Mouse (Mus musculus) neural tube, embryonic 14.5 days (tissue): ENCODE results near the gene Abca13. TPM values are rescaled to one million over a fixed set of nuclear protein-coding genes. Genes with fewer than 3 reads are reported as not detected.
"Not testable (repeated sequence)": the region's sequence is repeated elsewhere in the genome, so short reads cannot be mapped to it uniquely, and the experiment has no call there.

ENCODE experiments used
- ATAC-seq: fragments of 200-750 bp; cut with Nextera tagmentation; 2 replicates; pipeline ENCODE4 v1.8.0; 2017; ENCODE audit warnings: low read depth, mild to moderate bottlenecking, moderate TSS enrichment, moderate library complexity
- H3K27ac ChIP-seq: fragments of 300-500 bp; sonication (generic); 2 replicates; pipeline ENCODE4 v1.5.1; 2014; ENCODE audit warnings: low read depth, mild to moderate bottlenecking, control low read depth, low read length, moderate library complexity, mixed read lengths
- H3K27me3 ChIP-seq: fragments of 300-500 bp; sonication (generic); 2 replicates; pipeline ENCODE4 v1.6.1; 2014; ENCODE audit warnings: low read length; ENCODE audit not compliant: control insufficient read depth, insufficient read depth
- H3K36me3 ChIP-seq: fragments of 300-500 bp; sonication (generic); 2 replicates; pipeline ENCODE4 v1.6.1; 2014; ENCODE audit warnings: low read length, mixed read lengths; ENCODE audit not compliant: control insufficient read depth, insufficient read depth
- H3K4me1 ChIP-seq: fragments of 300-500 bp; sonication (generic); 2 replicates; pipeline ENCODE4 v1.6.1; 2014; ENCODE audit warnings: low read length; ENCODE audit not compliant: control insufficient read depth, insufficient read depth
- H3K4me2 ChIP-seq: fragments of 300-500 bp; sonication (generic); 2 replicates; pipeline ENCODE4 v1.6.1; 2014; ENCODE audit warnings: mild to moderate bottlenecking, low read depth, low read length, control low read depth
- H3K4me3 ChIP-seq: fragments of 300-500 bp; sonication (generic); 2 replicates; pipeline ENCODE4 v1.5.1; 2014; ENCODE audit warnings: low read depth, low read length, control low read depth, mixed read lengths
- H3K9ac ChIP-seq: fragments of 300-500 bp; sonication (generic); replicated peaks from 2 replicates; pipeline ENCODE4 v1.6.1; 2014; ENCODE audit warnings: low read depth, mild to moderate bottlenecking, control low read depth, low read length, mixed read lengths
- H3K9me3 ChIP-seq: fragments of 300-500 bp; sonication (generic); 2 replicates; pipeline ENCODE4 v1.6.1; 2016; ENCODE audit warnings: low read length; ENCODE audit not compliant: control insufficient read depth
- WGBS: fragments of 180-500 bp; shearing (Covaris S2); extraction: QIAGEN DNeasy Blood & Tissue Kit; methylation state at CpG from one replicate; pipeline ENCODE4 v1.1.7; 2014; 5-methylcytosine and 5-hydroxymethylcytosine counted together
- polyA plus RNA-seq: library from polyadenylated mRNA; unstranded; fragments of >200 nt; fragmentation: Nextera tagmentation; extraction: Ambion mirVana; gene quantifications from 2 replicates; pipeline ENCODE4 v1.2.1, GENCODE M21; 2014

Gene Abca13
- polyA plus RNA-seq: 0.01 TPM in 1 of 2 replicates, not detected in the other

DNA sequence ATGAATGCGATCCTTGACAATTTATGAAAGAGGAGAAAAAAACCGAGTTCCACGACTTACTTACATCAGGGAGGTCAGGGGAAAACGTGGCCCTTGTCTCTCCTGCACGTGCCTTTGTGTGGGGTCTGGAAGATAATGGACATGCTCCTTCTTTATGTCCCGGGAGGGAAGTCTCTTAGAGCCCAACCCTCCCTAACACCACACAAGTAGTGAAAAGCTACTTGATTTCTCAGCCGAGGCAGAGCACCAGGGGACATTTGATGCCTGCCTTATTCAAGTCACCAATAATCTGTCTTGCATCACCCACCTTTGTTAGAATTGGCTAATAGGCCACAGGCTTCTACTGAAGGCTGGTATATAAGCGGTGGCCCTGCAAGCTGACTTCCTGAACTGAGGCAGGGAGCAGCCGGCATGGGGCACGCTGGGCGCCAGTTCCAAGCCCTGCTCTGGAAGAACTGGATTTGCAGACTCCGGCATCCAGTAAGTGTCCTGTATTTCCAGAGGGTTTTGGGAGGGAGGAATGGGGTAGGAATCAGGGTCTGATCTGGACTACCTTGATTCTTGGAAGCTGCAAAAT, at the start of gene Abca13:
Gene Abca13, plus strand, starts transcription at position 388 of the 577 bp plus-strand sequence.
- no peak within 1 kb of the TSS for H3K9ac ChIP-seq
- no peaks in the 10 kb centered on the region for H3K27me3 ChIP-seq
- H3K36me3 ChIP-seq: no peaks in the 10 kb centered on the region
- H3K27ac ChIP-seq: no peak within 1 kb of the TSS
- no peak within 1 kb of the TSS for H3K4me3 ChIP-seq
- H3K4me1 ChIP-seq: no peaks in the 10 kb centered on the region
- 49% methylated on average over 12 of the region's 12 CpGs for WGBS
- ATAC-seq: no peak; the same call in 1 of the 2 replicates
- no peak within 1 kb of the TSS for H3K4me2 ChIP-seq
- no peaks in the 10 kb centered on the region for H3K9me3 ChIP-seq

DNA sequence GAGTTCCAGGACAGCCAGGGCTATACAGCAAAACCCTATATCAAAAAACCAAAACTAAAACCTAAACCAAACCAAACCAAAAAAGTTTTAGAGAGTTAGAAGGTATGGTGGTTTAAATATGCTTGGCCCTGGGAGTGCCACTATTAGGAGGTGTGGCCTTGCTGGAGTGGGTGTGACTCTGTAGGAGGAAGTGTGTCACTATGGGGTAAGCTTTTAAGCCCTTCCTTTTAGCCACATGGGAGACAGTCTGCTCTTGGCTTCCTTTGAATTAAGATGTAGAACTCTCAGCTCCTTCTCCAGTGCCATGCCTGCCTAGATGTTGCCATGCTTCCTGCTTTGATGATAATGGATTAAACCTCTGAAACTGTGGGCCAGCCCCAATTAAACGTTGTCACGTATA, 46.6 kb upstream of the Abca13 start:
- no peak overlapping the region for H3K4me3 ChIP-seq
- no peak for ATAC-seq
- H3K9ac ChIP-seq: no peak overlapping the region
- H3K36me3 ChIP-seq: no peaks in the 10 kb centered on the region
- H3K27me3 ChIP-seq: no peaks in the 10 kb centered on the region
- H3K9me3 ChIP-seq: no peaks in the 10 kb centered on the region
- H3K4me2 ChIP-seq: no peak overlapping the region
- no peaks in the 10 kb centered on the region for H3K4me1 ChIP-seq
- WGBS: 90% methylated on average over 2 of the region's 2 CpGs
- no peak overlapping the region for H3K27ac ChIP-seq

DNA sequence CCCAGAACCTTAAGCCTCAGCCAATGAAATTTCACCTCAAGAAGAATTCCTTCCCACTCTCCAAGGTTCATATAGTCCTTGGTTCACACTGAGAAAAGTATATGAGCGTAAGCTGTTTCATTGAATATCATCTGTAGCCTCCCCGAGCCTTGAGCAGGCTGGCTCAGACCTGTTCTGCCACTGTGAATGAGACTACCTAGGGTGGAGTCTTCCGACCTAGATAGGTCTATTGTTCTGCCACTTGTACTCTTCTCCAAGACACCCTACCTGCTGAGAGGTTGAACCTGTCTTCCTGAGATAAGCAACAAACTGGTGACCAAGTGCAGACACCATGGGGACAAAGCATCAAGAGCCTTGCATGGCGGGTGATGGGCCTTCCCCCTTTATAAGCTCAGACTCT, 45.6 kb upstream of the Abca13 start:
- Histone ChIP-seq H3K4me2 (no peak overlapping the region), H3K9ac (no peak overlapping the region), H3K4me1 (no peaks in the 10 kb centered on the region), H3K9me3 (no peaks in the 10 kb centered on the region), H3K27me3 (no peaks in the 10 kb centered on the region), H3K4me3 (no peak overlapping the region), H3K27ac (no peak overlapping the region), H3K36me3 (no peaks in the 10 kb centered on the region)
- WGBS: 93% methylated on average over 4 of the region's 4 CpGs
- ATAC-seq: no peak

DNA sequence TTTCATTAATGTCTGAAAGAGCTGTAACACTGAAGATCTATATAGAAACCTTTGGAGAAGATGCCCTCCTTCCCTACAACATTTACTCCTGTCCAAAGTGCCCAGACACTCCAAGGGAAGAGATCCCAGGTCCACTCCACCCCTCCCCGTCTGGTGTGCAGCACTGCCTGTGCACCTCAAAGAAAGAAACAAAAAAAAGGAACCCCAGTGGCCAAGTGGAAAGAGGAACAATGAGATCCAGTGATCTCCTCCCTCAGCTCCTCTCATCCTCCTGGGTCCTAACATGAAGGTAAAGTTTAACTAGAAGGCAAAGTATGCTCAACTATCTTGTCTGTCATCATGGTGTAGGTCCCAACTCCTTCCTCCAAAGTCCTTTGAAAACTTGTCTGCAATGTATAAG, 45.1 kb upstream of the Abca13 start:
- Histone ChIP-seq H3K36me3 (no peaks in the 10 kb centered on the region), H3K4me1 (no peaks in the 10 kb centered on the region), H3K9me3 (no peaks in the 10 kb centered on the region), H3K27me3 (no peaks in the 10 kb centered on the region), H3K4me2 (no peak overlapping the region), H3K27ac (no peak overlapping the region), H3K9ac (no peak overlapping the region), H3K4me3 (no peak overlapping the region)
- WGBS: 90% methylated on average over 1 of the region's 1 CpGs
- no peak for ATAC-seq

DNA sequence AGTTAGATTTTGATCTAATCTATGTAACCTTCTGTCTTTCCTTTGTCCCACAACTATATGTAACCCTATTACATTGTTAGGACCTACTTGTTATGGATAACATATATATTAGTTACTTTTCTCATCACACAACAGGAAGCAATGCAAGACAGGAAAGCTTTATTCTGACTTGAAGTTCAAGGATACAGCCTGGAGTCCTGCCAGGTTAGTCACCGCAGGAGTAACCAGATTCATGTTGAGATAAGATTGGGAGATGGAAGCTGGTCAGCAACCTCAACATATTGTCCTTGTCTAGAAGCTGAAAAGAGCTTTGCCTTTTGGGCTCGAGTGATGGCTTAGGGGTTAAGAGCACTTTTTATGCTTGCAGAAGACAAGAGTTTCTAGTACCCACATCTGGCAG, 43.5 kb upstream of the Abca13 start:
- H3K9ac ChIP-seq: no peak overlapping the region
- H3K27me3 ChIP-seq: no peaks in the 10 kb centered on the region
- ATAC-seq: no peak
- H3K36me3 ChIP-seq: no peaks in the 10 kb centered on the region
- no peaks in the 10 kb centered on the region for H3K9me3 ChIP-seq
- H3K27ac ChIP-seq: no peak overlapping the region
- no peak overlapping the region for H3K4me2 ChIP-seq
- no peak overlapping the region for H3K4me3 ChIP-seq
- H3K4me1 ChIP-seq: no peaks in the 10 kb centered on the region
- 93% methylated on average over 2 of the region's 2 CpGs for WGBS

DNA sequence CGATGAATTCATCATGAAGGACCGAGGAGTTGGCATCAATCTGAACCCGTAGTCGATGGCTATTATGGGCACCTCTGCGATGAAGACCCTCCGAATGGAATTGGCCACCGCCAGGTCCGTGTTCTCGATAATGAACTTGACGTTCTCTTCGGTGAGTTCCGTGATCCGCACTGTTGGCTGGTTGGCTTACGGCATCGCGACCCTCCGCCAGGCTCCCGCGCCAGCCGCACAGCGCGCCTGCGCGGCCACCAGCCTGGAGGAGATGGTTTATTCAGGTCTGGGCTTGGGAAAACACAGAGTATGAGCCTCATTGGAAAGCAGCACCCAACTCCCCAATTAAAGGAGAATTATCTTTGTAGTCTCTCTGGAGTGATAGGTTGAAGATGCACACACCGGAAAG, 41.3 kb upstream of the Abca13 start:
- WGBS: 84% methylated on average over 25 of the region's 25 CpGs
- H3K27me3 ChIP-seq, H3K4me3 ChIP-seq, H3K27ac ChIP-seq, H3K36me3 ChIP-seq, H3K9ac ChIP-seq, ATAC-seq, H3K4me2 ChIP-seq, H3K4me1 ChIP-seq, H3K9me3 ChIP-seq: not testable (repeated sequence)

DNA sequence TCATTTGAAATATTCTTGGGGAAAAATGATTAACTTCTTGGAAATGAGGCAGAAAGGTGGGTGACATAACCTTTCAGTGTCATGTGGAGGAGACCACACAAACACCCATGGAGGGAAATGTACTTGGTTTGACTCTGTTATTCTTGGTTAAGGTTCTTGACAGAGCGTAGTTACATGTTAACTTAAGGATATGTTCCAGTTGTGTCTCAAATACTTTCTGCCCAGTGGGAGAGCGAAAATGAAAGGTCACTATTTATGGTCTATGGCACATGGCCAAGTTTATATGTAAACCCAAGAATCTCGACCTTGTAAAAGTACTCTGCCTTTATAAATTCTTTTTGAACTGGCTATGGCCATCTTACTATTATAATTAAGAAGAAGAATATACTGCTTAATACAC, 31.8 kb upstream of the Abca13 start:
- Histone ChIP-seq H3K4me1 (no peaks in the 10 kb centered on the region), H3K36me3 (no peaks in the 10 kb centered on the region), H3K9me3 (no peaks in the 10 kb centered on the region), H3K27ac (no peak overlapping the region), H3K4me2 (no peak overlapping the region), H3K27me3 (no peaks in the 10 kb centered on the region), H3K9ac (no peak overlapping the region), H3K4me3 (no peak overlapping the region)
- 73% methylated on average over 3 of the region's 3 CpGs for WGBS
- no peak for ATAC-seq

DNA sequence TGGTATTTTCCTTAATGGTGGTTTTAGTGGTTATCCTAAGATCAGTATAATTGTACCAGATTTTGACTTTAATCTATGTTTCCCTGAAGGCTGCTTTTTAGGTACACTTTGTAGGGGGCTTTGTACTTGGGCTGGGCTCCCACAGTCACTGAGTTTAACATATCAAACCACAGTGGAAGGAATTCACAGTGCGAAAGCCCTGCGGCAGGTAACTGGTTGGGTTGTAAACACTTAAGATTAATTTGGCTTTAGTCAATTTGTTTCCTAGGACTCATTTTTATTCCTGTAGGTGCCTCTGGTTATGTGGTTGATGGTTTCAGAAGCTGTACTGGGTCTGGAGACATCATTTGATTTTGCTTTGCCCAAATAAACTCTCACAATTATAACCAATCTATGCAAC, 24.4 kb upstream of the Abca13 start:
- Histone ChIP-seq H3K27me3 (no peaks in the 10 kb centered on the region), H3K9me3 (no peaks in the 10 kb centered on the region), H3K4me2 (no peak overlapping the region), H3K9ac (no peak overlapping the region), H3K4me3 (no peak overlapping the region), H3K36me3 (no peaks in the 10 kb centered on the region), H3K4me1 (no peaks in the 10 kb centered on the region), H3K27ac (no peak overlapping the region)
- 80% methylated on average over 2 of the region's 2 CpGs for WGBS
- no peak for ATAC-seq

DNA sequence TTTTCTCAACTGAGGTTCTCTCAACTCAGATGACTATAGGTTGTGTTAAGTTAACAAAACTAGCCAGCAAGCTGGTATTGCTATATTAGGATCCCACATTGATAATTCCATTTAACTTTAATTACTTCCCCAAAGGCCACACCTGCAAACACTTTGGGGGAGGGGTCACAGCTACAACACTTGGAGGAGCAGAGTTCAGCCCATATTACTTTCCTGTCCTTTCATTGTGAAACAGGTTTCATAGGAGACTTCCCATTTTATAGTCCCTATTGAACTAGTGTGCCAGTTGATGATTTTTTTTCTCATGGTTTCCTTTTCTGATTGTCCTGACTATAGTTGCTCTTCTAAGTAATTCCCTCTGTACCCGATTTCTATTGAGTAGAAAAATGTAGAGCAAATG, 10.3 kb upstream of the Abca13 start:
- Histone ChIP-seq H3K36me3 (no peaks in the 10 kb centered on the region), H3K9ac (no peak overlapping the region), H3K9me3 (no peaks in the 10 kb centered on the region), H3K4me3 (no peak overlapping the region), H3K4me2 (no peak overlapping the region), H3K27ac (no peak overlapping the region), H3K27me3 (no peaks in the 10 kb centered on the region), H3K4me1 (no peaks in the 10 kb centered on the region)
- WGBS: 90% methylated on average over 1 of the region's 1 CpGs
- no peak for ATAC-seq
